Mouse (Mus musculus): ENCODE data around the gene Ajuba.

DNA sequence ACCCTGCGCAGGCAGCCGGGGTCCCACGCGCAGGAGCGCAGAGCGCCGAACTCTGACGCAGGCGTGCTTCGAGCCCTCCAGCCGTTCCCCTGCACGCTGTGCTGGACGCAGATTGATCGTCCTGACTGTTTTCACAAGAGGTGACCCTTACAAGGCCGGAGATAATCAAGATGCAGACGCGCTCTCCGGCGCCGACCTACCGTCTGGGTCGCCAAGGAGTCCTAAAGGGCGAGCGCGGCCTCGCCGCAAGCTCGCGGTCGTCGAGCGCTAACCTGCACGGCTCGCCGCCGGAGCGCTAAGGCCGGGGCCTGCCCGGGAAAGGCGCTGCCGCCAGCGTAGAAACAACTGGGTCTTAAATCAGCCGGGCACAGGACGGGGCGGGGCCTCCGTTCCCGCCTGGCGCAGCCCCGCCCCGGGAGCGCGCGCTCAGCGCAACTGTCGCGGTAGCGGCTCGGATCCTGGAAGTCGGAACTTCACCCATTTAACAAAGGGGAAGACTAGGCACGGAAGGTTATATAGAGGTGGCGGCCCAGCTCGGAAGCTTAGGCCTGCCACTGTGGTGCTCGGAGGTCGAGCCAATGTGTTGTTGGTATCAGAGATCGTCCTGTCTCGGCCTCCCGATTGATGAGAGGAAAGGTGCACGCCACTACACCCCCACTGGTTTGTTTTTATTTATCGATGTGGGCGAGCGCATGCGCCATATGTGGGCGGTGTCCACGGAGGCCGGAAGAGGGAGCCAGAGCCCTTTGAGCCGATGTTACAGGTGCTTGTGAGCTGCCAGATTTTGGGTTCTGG lies 23.2 kb downstream of the Ajuba start, which contains the start of gene Haus4:
- TF ChIP-seq REST (IDR thresholded peaks at IDR 0.05; ENCODE audit: insufficient read depth, insufficient read length) (no peak), MAX (IDR thresholded peaks at IDR 0.05; ENCODE audit: low read depth) (no peak), POLR2AphosphoS2 (IDR thresholded peaks at IDR 0.05; ENCODE audit: insufficient read length, low read depth) (peak; percentile 67), USF1 (IDR thresholded peaks at IDR 0.05; ENCODE audit: low read depth) (no peak), POLR2A (IDR thresholded peaks at IDR 0.05; ENCODE audit: insufficient read length, low read depth) (peak; percentile 82), E2F4 (IDR thresholded peaks at IDR 0.05; ENCODE audit: insufficient read depth) (peak; percentile 83), MYOD1 (IDR thresholded peaks at IDR 0.05; ENCODE audit: control insufficient read depth in 1 of 3, insufficient read length in 2 of 3, low read depth in 2 of 3) (peak in 1 of 3 experiments; percentile 13), TCF12 (IDR thresholded peaks at IDR 0.05; ENCODE audit: insufficient read depth, poor library complexity, severe bottlenecking) (no peak), CEBPB (IDR thresholded peaks at IDR 0.05; ENCODE audit: insufficient read depth, poor library complexity, severe bottlenecking) (no peak), MYOG (IDR thresholded peaks at IDR 0.05; ENCODE audit: control insufficient read depth in 1 of 3, insufficient read depth in 1 of 3, insufficient read length in 2 of 3, low read depth in 2 of 3) (peak in 1 of 3 experiments; percentile 53)

Data from myocyte (in vitro differentiated cells).